Mouse (Mus musculus) MN1 (cell line): Measurements from ENCODE around the gene Sun2.

Experiments used
- DNase-seq: peaks from one replicate; pipeline ENCODE4 v3.0.0-alpha.2; 2016; ENCODE audit warnings: low spot score

The Sun2 gene

DNA sequence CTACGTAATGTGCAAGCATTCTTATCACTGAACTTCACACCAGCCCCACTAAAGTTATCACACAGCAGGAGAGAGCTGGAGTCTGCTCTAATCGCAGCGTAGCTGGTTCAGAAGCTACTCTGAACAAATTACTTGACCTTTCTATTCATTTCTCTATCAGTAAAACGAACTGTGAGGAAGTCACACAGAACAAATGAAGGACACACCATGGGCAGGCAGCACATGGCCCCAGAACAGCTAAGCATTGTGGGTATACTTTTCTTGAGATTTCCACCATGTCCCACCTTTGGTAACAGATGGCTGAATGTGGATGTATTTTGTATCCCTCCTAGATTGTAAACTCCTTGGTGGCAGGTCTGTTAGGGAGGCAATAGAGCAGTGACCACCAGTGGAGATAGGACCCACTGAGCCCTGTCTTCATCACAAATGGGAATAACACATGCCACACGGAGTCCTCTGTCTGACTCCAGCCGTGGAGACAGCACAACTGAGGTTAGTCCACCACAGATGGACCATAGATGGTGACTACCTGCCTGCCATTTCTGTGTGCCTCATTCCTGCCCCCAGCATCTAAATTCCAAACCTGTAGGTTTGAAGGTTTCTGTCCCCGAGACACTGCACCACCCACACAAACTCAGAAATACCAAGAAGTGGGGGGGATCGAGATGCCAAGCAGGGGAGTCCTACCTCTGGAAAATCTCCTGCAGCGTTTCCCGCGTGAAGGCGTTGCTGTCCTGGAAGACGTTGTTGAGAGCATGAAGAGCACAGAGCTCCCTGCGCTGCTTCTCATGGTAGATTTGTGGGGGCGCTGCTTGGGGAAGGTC, 56.1 kb downstream of the Sun2 start:
- no peak for DNase-seq

DNA sequence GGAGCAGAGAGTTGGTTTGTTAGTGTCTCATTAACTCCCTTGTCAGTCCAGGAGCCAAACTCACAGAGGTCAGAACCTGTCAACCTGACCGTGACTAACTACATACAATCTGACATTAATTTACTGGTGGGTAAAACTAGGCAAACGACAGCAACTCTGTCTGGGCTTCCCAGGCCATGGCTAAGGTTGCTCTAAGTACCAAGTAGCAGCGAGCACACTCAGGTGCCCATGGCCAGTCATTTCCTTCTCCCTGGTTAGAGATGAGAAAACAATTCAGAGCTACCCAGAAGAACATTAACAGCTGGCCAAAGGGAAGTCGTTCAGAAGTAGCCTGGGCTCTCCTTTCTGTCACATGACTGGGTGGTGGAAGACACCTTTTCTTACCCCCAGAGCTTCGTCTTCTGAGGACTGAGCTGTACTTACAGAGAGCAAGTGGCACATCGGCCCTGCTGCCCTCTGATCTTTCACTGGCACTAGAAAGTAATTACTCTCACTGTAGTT, 57.1 kb downstream of the Sun2 start:
- DNase-seq, result no peak

DNA sequence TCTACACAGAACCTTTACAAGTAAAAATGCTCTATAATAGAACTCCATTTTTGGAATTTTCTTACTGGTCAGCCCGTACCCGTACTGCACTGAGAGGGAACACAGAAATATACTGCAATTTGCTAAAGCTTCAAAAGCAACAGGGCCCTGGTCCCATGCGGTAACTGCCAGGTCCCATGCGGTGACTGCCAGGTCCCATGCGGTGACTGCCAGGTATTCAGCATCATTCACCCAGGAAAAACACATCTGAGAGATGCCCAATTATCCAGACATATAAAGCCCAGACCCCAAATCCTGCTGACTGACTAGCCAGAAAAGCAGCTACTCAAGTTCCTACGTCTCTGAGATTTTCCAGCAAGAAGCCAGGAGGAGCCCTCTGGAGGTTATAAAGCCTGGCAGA, 57.7 kb downstream of the Sun2 start:
- no peak for DNase-seq

DNA sequence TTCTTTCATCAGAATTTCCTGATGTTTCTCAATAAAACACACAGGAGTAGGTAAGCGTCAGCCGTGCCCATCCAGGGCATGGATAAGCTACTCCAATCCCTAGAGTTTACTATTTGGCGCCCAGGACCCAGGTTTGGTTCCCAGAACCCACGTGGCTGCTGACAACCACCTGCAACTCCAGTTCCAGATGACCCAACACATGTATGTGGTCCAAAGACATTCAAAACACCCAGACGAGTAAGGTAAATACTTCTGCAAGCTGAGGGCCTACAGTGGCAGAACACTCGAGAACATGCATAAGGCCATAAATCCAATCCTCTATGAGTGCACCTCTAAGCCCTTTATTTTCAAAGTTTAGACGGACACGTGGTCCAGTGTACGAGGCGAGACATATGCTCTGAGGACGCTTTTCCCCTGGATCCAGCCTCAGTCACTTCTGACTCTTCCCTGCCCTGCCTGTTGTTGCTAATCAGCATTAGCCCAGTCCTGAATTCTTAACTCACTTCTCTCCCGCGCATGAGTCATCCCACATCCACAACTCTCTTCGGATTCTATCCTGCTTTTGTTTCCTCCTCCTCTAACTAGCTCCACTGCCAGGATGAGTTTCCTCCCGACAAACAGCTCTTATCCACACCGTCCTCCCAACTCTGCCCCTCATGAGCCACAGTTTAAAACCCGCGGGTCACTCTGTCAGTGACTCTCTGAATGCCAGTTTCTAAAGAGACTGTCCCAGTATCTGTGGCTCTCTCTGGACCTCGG, 58.5 kb downstream of the Sun2 start:
- peak; percentile 59 for DNase-seq

DNA sequence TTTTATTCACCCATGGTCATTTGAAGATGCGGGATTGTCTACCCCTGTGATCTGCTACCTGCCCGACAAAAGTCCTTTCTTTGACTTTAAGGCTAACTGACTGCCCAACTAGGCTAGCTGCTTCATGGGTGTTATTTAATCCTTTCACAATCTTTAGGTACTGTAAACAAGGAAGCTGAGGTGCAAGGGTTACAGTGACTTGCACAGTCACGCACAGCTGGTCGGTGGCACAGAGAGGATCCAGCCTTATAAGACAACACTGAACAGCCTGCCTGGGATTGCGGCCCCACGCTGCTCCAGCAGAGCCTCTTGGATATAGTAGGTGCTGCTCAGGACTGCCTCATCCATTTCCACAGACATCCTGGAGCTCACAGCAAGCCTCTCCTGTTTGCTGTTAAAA, 59.2 kb downstream of the Sun2 start:
- DNase-seq, result no peak

DNA sequence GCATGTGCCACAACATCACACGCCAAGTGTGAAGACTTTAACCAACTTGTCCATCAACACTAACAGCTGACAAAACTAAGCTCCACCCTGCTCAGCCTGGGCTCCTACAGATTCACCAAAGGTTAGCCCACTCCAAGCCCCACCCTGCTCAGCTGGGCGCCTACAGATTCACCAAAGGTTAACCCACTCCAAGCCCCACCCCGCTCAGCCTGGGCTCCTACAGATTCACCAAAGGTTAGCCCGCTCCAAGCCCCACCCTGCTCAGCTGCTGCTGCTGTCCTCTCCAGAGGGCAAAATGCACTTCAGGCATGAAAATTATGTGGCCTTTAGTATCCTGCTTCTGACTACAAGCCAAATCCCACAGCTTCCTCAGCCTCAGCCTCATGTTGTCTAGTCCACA, 60.4 kb downstream of the Sun2 start:
- no peak for DNase-seq

DNA sequence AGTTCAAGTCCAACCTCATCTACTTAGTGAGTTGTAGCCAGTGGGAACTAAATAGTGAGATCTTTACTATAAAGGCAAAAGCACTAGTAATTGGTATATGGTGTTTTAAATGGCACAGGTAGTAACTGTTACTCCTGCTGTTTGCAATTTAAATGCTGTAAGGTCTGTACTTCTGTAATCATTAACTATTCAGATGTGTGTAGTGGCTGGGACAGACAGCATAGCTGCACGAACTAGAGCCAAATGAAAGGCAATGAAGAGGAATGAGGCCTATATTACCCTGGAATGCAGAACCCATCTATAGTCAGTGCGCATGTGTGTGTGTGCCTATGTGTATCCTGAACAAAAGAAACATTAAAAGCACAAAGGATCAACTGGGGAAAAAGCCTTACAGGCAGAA, 64.4 kb downstream of the Sun2 start:
- no peak for DNase-seq
